Comparison of ENCODE assay signal across 24 mouse cellular contexts in genomic region chr9:105503690-105504089, GRCm38 (mm10). TPM values are rescaled to one million over a fixed set of nuclear protein-coding genes. Genes with fewer than 3 reads are reported as not detected.
DNase-seq lines count a peak whose midpoint lies in the region; ATAC-seq and TF ChIP-seq lines count a peak whose summit lies in the region.
"Had no signal": no experiment of that assay in that cellular context is flagged by ENCODE, and none has a peak within 500 bp of the region (broad histone marks: within the 10 kb centered on the region; RNA-seq: fewer than 3 reads in every experiment).

No protein-coding gene starts in this region.

- no peak for DNase-seq in liver, embryonic 14.5 days (ENCODE audit: low read depth in 3 of 3, low spot score in 3 of 3)
- no peak for DNase-seq in liver, postnatal 0 days
- DNase-seq: adrenal gland, adult 2 months; adrenal gland, postnatal 14 days; cerebellum, adult 11 months; cerebellum, adult 8-10 months; cerebellum, postnatal 10 days; cerebellum, postnatal 36 days; embryo, embryonic 11 days; gastrocnemius, postnatal 25 days; heart, adult 2 months had no signal

- H3K27ac ChIP-seq in liver, embryonic 14.5 days: no peak overlapping the region
- H3K27ac ChIP-seq in liver, postnatal 0 days (ENCODE audit: low read depth): no peak overlapping the region
- H3K27ac ChIP-seq in intestine, embryonic 16.5 days (ENCODE audit: low read length): no peak overlapping the region
- H3K27ac ChIP-seq in hindbrain, embryonic 12.5 days: no peak overlapping the region
- H3K27ac ChIP-seq: embryonic facial prominence, embryonic 10.5 days; embryonic facial prominence, embryonic 13.5 days; forebrain, embryonic 12.5 days; forebrain, embryonic 15.5 days; heart, adult 2 months; hindbrain, embryonic 13.5 days had no signal

- no peaks in the 10 kb centered on the region for H3K27me3 ChIP-seq in megakaryocyte, embryonic 14.5 days (replicated peaks)
- H3K27me3 ChIP-seq in liver, embryonic 14.5 days (ENCODE audit: control insufficient read depth, insufficient read depth, low read length): no peaks in the 10 kb centered on the region
- H3K27me3 ChIP-seq in liver, postnatal 0 days (ENCODE audit: insufficient read depth, low read length): no peaks in the 10 kb centered on the region
- H3K27me3 ChIP-seq in intestine, embryonic 16.5 days (replicated peaks; ENCODE audit: control insufficient read depth, insufficient read depth, low read length): no peaks in the 10 kb centered on the region
- no peaks in the 10 kb centered on the region for H3K27me3 ChIP-seq in hindbrain, embryonic 12.5 days
- H3K27me3 ChIP-seq: embryonic facial prominence, embryonic 13.5 days; forebrain, embryonic 12.5 days; forebrain, embryonic 15.5 days; hindbrain, embryonic 13.5 days had no signal

- peaks cover 50% of the 10 kb centered on the region for H3K36me3 ChIP-seq in megakaryocyte, embryonic 14.5 days (replicated peaks; ENCODE audit: low read length)
- H3K36me3 ChIP-seq in liver, embryonic 14.5 days (replicated peaks; ENCODE audit: control insufficient read depth, insufficient read depth, low read depth): no peaks in the 10 kb centered on the region
- no peaks in the 10 kb centered on the region for H3K36me3 ChIP-seq in liver, postnatal 0 days (replicated peaks; ENCODE audit: insufficient read depth, low read length)
- H3K36me3 ChIP-seq in intestine, embryonic 16.5 days (ENCODE audit: control insufficient read depth, insufficient read depth, low read length): no peaks in the 10 kb centered on the region
- no peaks in the 10 kb centered on the region for H3K36me3 ChIP-seq in hindbrain, embryonic 12.5 days
- H3K36me3 ChIP-seq: embryonic facial prominence, embryonic 10.5 days; embryonic facial prominence, embryonic 13.5 days; forebrain, embryonic 12.5 days; forebrain, embryonic 15.5 days; hindbrain, embryonic 13.5 days had no signal

- 44% methylated on average over 5 of the region's 5 CpGs for WGBS in liver, embryonic 14.5 days (ENCODE audit: insufficient replicate concordance)
- 66% methylated on average over 5 of the region's 5 CpGs for WGBS in liver, postnatal 0 days (ENCODE audit: insufficient replicate concordance)
- WGBS in intestine, embryonic 16.5 days: 93% methylated on average over 5 of the region's 5 CpGs
- WGBS in hindbrain, embryonic 12.5 days: 89% methylated on average over 5 of the region's 5 CpGs

- H3K9me3 ChIP-seq in megakaryocyte, embryonic 14.5 days: no peaks in the 10 kb centered on the region
- no peaks in the 10 kb centered on the region for H3K9me3 ChIP-seq in liver, embryonic 14.5 days (ENCODE audit: control insufficient read depth, low read length)
- no peaks in the 10 kb centered on the region for H3K9me3 ChIP-seq in liver, postnatal 0 days (ENCODE audit: low read length)
- no peaks in the 10 kb centered on the region for H3K9me3 ChIP-seq in intestine, embryonic 16.5 days (ENCODE audit: control insufficient read depth, low read length)
- H3K9me3 ChIP-seq in hindbrain, embryonic 12.5 days (replicated peaks): no peaks in the 10 kb centered on the region
- H3K9me3 ChIP-seq: embryonic facial prominence, embryonic 10.5 days; embryonic facial prominence, embryonic 13.5 days; forebrain, embryonic 12.5 days; forebrain, embryonic 15.5 days; hindbrain, embryonic 13.5 days had no signal

- H3K4me2 ChIP-seq in liver, embryonic 14.5 days (ENCODE audit: low read depth): no peak overlapping the region
- no peak overlapping the region for H3K4me2 ChIP-seq in liver, postnatal 0 days (ENCODE audit: low read depth, low read length)
- no peak overlapping the region for H3K4me2 ChIP-seq in intestine, embryonic 16.5 days (ENCODE audit: low read depth, low read length)
- no peak overlapping the region for H3K4me2 ChIP-seq in hindbrain, embryonic 12.5 days (replicated peaks)
- H3K4me2 ChIP-seq: embryonic facial prominence, embryonic 13.5 days; forebrain, embryonic 12.5 days; forebrain, embryonic 15.5 days; heart, embryonic 11.5 days; hindbrain, embryonic 13.5 days had no signal

- peak overlapping the region; percentile 67 for H3K4me3 ChIP-seq in megakaryocyte, embryonic 14.5 days (replicated peaks)
- no peak overlapping the region for H3K4me3 ChIP-seq in liver, embryonic 14.5 days (ENCODE audit: insufficient read depth in 1 of 2, low read depth in 2 of 2, low read length in 2 of 2)
- H3K4me3 ChIP-seq in liver, postnatal 0 days (ENCODE audit: low read depth, low read length): no peak overlapping the region
- no peak overlapping the region for H3K4me3 ChIP-seq in intestine, embryonic 16.5 days (ENCODE audit: low read length)
- no peak overlapping the region for H3K4me3 ChIP-seq in hindbrain, embryonic 12.5 days
- H3K4me3 ChIP-seq: embryonic facial prominence, embryonic 10.5 days; embryonic facial prominence, embryonic 13.5 days; erythroblast, embryonic 14.5 days; forebrain, embryonic 12.5 days; forebrain, embryonic 15.5 days; heart, adult 2 months; hindbrain, embryonic 13.5 days had no signal

- H3K9ac ChIP-seq in liver, embryonic 14.5 days (replicated peaks): no peak overlapping the region
- no peak overlapping the region for H3K9ac ChIP-seq in liver, postnatal 0 days (replicated peaks)
- H3K9ac ChIP-seq in intestine, embryonic 16.5 days (ENCODE audit: low read depth, low read length): no peak overlapping the region
- no peak overlapping the region for H3K9ac ChIP-seq in hindbrain, embryonic 12.5 days
- H3K9ac ChIP-seq: embryonic facial prominence, embryonic 13.5 days; forebrain, embryonic 12.5 days; forebrain, embryonic 15.5 days; hindbrain, embryonic 13.5 days had no signal

- no peak for TF ChIP-seq CTCF in liver, embryonic 14.5 days (IDR thresholded peaks at IDR 0.05; ENCODE audit: low read depth)
- no peak for TF ChIP-seq CTCF in liver, postnatal 0 days (IDR thresholded peaks at IDR 0.05; ENCODE audit: low read depth)

- H3K4me1 ChIP-seq in megakaryocyte, embryonic 14.5 days: peaks cover 56% of the 10 kb centered on the region
- H3K4me1 ChIP-seq in liver, embryonic 14.5 days (replicated peaks; ENCODE audit: control insufficient read depth in 2 of 2, insufficient read depth in 2 of 2, low read length in 1 of 2): peaks cover 0 to 2% of the 10 kb centered on the region in 2 experiments; a peak in 1 of 4 replicates
- 0 out of 2 replicates have a peak, but pooled peaks cover 3% of the 10 kb centered on the region for H3K4me1 ChIP-seq in liver, postnatal 0 days (ENCODE audit: insufficient read depth)
- H3K4me1 ChIP-seq in intestine, embryonic 16.5 days (ENCODE audit: control insufficient read depth, insufficient read depth, low read length): no peaks in the 10 kb centered on the region
- H3K4me1 ChIP-seq in hindbrain, embryonic 12.5 days: 0 out of 2 replicates have a peak, but pooled peaks cover 4% of the 10 kb centered on the region
- H3K4me1 ChIP-seq: embryonic facial prominence, embryonic 13.5 days had no signal

- no peak for ATAC-seq in megakaryocyte, adult 5-6 weeks (ENCODE audit: poor library complexity, severe bottlenecking)
- peak; percentile 57; the same call in 1 of the 2 replicates for ATAC-seq in liver, embryonic 14.5 days (ENCODE audit: insufficient read depth)
- 0 out of 2 replicates have a peak, but pooled peaks have one; percentile 41 for ATAC-seq in liver, postnatal 0 days
- ATAC-seq in intestine, embryonic 16.5 days: no peak
- ATAC-seq in hindbrain, embryonic 12.5 days (ENCODE audit: low FRiP score): no peak
- ATAC-seq: CD4-positive, CD25-positive, alpha-beta regulatory T cell, adult 4 months; forebrain, embryonic 15.5 days; hindbrain, embryonic 16.5 days had no signal

- TF ChIP-seq EP300 in liver, embryonic 14.5 days (IDR thresholded peaks at IDR 0.05; ENCODE audit: low read depth): peak; percentile 53; the same call in 1 of the 2 replicates
- peak; percentile 55; the same call in 1 of the 2 replicates for TF ChIP-seq EP300 in liver, postnatal 0 days (IDR thresholded peaks at IDR 0.05; ENCODE audit: low read depth)

RNA-seq across cellular contexts. Expression of gene Atp2c1, which starts 23.4 kb away (rescaled TPM):
- polyA plus RNA-seq in megakaryocyte, embryonic 14.5 days (2012; ENCODE audit: insufficient read depth, low replicate concordance): 4.5 TPM in 1 of 2 replicates, not detected in the other
- total RNA-seq in megakaryocyte, adult 5-6 weeks (2015): 65.5 and 71.0 TPM in 2 replicates
- total RNA-seq in megakaryocyte, adult 5-6 weeks (2017): 159 and 166 TPM in 2 replicates
- 8.2 and 11.2 TPM in 2 replicates for polyA plus RNA-seq in liver, embryonic 14.5 days (2012; rRNA removed)
- polyA plus RNA-seq in liver, embryonic 14.5 days (2014; fragmentation: Nextera tagmentation; extraction: Ambion mirVana): 16.8 and 19.4 TPM in 2 replicates
- 15.9 and 17.1 TPM in 2 replicates for polyA plus RNA-seq in liver, postnatal 0 days (2015; fragmentation: Nextera tagmentation; extraction: Ambion mirVana)
- polyA plus RNA-seq in intestine, embryonic 16.5 days (2015; fragmentation: Nextera tagmentation; extraction: Ambion mirVana): 39.7 and 48.9 TPM in 2 replicates
- 94.4 and 99.3 TPM in 2 replicates for polyA plus RNA-seq in hindbrain, embryonic 12.5 days (2016; fragmentation: Nextera tagmentation; extraction: Ambion mirVana)

Comparison
In these comparisons a context has a peak if more than half of its experiments do, and no peak if none do; other contexts are left out.
1. ATAC-seq: peak in liver, embryonic 14.5 days (single experiment) and liver, postnatal 0 days (single experiment); none in megakaryocyte, adult 5-6 weeks (single experiment), intestine, embryonic 16.5 days (single experiment) and hindbrain, embryonic 12.5 days (single experiment).